Mouse (Mus musculus): ENCODE results near the gene Slamf6. TPM values are rescaled to one million over a fixed set of nuclear protein-coding genes. Genes with fewer than 3 reads are reported as not detected.
"Not testable (repeated sequence)": the region's sequence is repeated elsewhere in the genome, so short reads cannot be mapped to it uniquely, and the experiment has no call there.

The Slamf6 gene
- polyA plus RNA-seq (2016; fragmentation: Nextera tagmentation; extraction: Ambion mirVana), result not detected in 2 replicates

DNA sequence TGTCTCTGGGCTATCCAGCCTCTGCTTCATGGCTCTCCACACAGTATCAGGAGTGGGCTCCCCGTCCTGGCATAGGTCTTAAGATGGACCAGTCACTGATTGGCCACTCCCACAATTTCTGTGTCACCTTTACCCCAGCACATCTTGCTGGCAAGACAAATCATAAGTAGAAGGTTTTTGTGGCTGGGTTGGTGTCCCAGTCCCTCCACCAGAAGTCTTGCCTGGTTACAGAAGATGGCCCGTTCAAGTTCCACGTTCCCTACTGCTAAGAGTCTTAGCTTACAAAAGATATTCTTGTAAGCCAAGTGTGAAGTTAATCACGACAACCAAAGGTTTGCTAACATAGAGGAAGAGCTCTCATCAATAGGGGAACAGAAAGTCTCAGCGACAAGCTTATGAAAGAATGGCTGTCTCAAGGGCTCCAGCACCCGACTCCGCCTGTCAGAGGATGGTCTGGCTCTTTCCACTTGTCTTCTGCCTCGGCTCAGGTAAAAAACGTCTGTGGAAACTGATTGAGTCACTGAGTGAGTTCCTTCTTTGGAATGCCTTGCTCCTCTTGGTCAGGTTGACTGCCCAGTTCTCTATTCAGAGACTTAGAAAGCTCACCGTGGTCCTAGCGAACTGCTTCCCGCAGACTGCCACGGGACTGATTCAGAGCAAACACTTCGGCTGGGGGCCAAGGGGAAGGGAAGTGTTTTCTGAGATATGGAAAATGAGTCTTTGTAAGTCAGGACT lies at the start of gene Slamf6:
Gene Slamf6 (plus strand): TSS at position 211 of the 735 bp plus-strand sequence.
- no peaks in the 10 kb centered on the region for H3K4me1 ChIP-seq
- H3K4me3 ChIP-seq, result no peak within 1 kb of the TSS
- H3K27ac ChIP-seq, result no peak within 1 kb of the TSS
- no peaks in the 10 kb centered on the region for H3K36me3 ChIP-seq
- DNase-seq (ENCODE audit: low spot score), result no peak
- WGBS, result 86% methylated on average over 14 of the region's 14 CpGs
- no peaks in the 10 kb centered on the region for H3K9me3 ChIP-seq (replicated peaks)
- no peaks in the 10 kb centered on the region for H3K27me3 ChIP-seq (ENCODE audit: low read depth, poor library complexity, severe bottlenecking)

DNA sequence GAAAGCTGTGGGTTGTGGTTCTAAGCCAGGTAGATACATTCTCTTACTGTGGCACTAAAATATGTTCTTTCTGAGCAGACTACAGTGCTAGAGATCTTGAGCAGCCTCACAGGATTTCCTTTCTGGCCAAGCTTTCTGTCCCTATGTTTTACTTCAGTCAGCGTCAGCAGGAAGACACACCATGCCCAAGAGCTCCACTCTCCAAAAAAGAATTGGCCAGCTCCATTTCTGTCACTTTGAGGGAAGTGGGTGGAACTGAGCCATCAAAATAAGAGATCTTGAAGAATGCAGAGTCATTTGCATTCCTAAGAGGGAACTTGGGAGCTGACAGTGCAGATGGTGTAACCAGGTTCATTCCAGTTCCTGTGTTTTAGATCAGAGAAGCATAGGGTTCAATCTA lies 30.3 kb upstream of the Slamf6 start:
- WGBS, result 90% methylated on average over 1 of the region's 1 CpGs
- no peaks in the 10 kb centered on the region for H3K36me3 ChIP-seq
- no peaks in the 10 kb centered on the region for H3K27me3 ChIP-seq (ENCODE audit: low read depth, poor library complexity, severe bottlenecking)
- H3K27ac ChIP-seq, result no peak overlapping the region
- no peak for DNase-seq (ENCODE audit: low spot score)
- no peaks in the 10 kb centered on the region for H3K4me1 ChIP-seq
- no peak overlapping the region for H3K4me3 ChIP-seq
- no peaks in the 10 kb centered on the region for H3K9me3 ChIP-seq (replicated peaks)

- H3K36me3 ChIP-seq; H3K27ac ChIP-seq; DNase-seq (ENCODE audit: low spot score); H3K4me3 ChIP-seq; H3K4me1 ChIP-seq; H3K27me3 ChIP-seq (ENCODE audit: low read depth, poor library complexity, severe bottlenecking); H3K9me3 ChIP-seq (replicated peaks): not testable (repeated sequence)
- 90% methylated on average over 5 of the region's 5 CpGs for whole genome bisulfite sequencing
Observed at GRCm38 (mm10) chr1:171895364-171895763, 22.0 kb upstream of the Slamf6 start, which contains the start of gene Gm10521. Gm10521 (plus strand) TSS chr1:171895664.

- DNase-seq (ENCODE audit: low spot score), result no peak
- Histone ChIP-seq H3K27me3 (ENCODE audit: low read depth, poor library complexity, severe bottlenecking) (no peaks in the 10 kb centered on the region), H3K9me3 (replicated peaks) (no peaks in the 10 kb centered on the region), H3K4me1 (no peaks in the 10 kb centered on the region), H3K36me3 (no peaks in the 10 kb centered on the region), H3K27ac (no peak overlapping the region), H3K4me3 (no peak overlapping the region)
- 67% methylated on average over 1 of the region's 1 CpGs for WGBS
Observed at GRCm38 (mm10) chr1:171904011-171904410, 13.3 kb upstream of the Slamf6 start.

DNA sequence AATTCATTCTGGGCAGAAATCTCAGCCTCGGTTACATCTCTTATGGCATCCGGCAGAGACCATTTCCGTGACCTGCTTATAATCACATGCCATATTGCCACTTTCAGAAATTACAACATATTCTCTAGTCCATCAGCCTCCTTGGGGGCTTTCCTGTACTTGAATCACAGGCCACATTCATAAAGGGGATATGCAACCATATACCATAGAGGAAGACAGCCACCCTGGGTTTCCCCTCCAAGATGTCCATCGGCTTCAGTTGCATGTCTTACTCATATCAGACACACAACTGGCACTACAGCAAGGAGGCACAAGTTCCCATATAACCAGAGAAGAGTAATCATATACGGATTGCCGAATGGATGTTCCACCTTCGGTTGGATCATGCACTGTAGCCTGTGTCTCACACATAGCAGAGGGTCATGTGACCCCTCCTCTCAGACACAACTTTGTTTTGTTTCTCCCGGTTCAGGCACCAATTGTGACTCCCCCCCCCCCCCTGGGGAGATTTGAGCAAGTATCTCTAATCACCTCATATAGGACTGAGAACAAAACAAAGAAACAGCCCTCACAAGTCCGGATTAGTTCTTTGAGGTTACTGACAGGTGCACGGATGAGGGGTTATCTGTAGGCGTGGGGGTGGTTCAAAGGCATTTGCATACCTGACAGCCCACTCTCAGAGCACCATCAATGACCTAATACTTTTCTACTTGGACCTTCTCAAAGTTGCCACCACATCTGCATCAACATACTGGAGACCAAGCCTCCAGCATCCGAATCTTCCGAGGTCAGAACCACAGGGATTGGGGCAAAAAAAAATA lies 1.5 kb upstream of the Slamf6 start:
- H3K4me3 ChIP-seq, result no peak overlapping the region
- no peaks in the 10 kb centered on the region for H3K36me3 ChIP-seq
- H3K4me1 ChIP-seq, result no peaks in the 10 kb centered on the region
- 0 out of 2 replicates have a peak, but pooled peaks cover 2% of the 10 kb centered on the region for H3K9me3 ChIP-seq (replicated peaks)
- WGBS, result 87% methylated on average over 13 of the region's 13 CpGs
- H3K27ac ChIP-seq, result no peak overlapping the region
- no peaks in the 10 kb centered on the region for H3K27me3 ChIP-seq (ENCODE audit: low read depth, poor library complexity, severe bottlenecking)
- DNase-seq (ENCODE audit: low spot score), result no peak

GRCm38 (mm10) chr1:171918136-171918920 lies 1.0 kb downstream of the Slamf6 start:
- H3K27ac ChIP-seq, result no peak overlapping the region
- WGBS, result 90% methylated on average over 12 of the region's 12 CpGs

GRCm38 (mm10) chr1:171919193-171919592 lies 1.9 kb downstream of the Slamf6 start:
- Histone ChIP-seq H3K9me3 (replicated peaks) (no peaks in the 10 kb centered on the region), H3K4me3 (no peak overlapping the region), H3K4me1 (no peaks in the 10 kb centered on the region), H3K27me3 (ENCODE audit: low read depth, poor library complexity, severe bottlenecking) (no peaks in the 10 kb centered on the region), H3K36me3 (no peaks in the 10 kb centered on the region), H3K27ac (no peak overlapping the region)
- 92% methylated on average over 5 of the region's 5 CpGs for WGBS
- no peak for DNase-seq (ENCODE audit: low spot score)

More at GRCm38 (mm10) chr1:171918136-171918920, 1.0 kb downstream of the Slamf6 start:
- no peak for DNase-seq (ENCODE audit: low spot score)
- Histone ChIP-seq H3K4me3 (no peak overlapping the region), H3K36me3 (no peaks in the 10 kb centered on the region), H3K9me3 (replicated peaks) (no peaks in the 10 kb centered on the region), H3K27me3 (ENCODE audit: low read depth, poor library complexity, severe bottlenecking) (no peaks in the 10 kb centered on the region), H3K4me1 (no peaks in the 10 kb centered on the region)

DNA sequence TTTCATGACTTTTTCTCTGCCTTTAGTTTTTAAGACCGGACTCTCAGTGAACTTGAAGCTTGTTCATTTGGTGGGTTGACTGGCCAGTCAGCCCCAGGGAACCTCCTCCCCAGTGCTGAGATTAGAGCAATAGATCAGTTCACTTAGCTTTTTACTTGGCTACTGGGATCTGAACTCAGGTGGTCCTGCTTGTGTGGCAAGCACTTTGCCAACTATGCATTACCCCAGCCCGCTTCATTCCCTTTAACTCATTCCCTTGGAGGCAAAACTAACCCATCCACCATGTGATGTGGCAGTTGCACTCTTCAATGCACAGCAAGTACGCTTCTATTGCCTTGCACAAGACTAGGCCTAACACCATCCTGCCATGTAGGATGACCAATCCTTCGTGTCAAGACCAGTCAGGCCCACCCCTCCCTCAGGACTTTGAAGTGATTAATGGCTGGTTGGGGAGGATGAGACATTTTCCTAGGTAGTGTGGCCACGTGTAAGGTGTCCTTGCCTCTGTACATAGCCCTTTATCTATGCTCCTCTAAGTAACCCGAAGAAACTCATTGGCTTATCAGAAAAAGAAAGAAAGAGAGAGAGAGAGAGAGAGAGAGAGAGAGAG lies 2.7 kb downstream of the Slamf6 start:
- no peak overlapping the region for H3K27ac ChIP-seq
- no peak overlapping the region for H3K4me3 ChIP-seq
- 85% methylated on average over 6 of the region's 6 CpGs for WGBS
- H3K4me1 ChIP-seq, result no peaks in the 10 kb centered on the region
- no peak for DNase-seq (ENCODE audit: low spot score)
- H3K9me3 ChIP-seq (replicated peaks), result no peaks in the 10 kb centered on the region
- no peaks in the 10 kb centered on the region for H3K36me3 ChIP-seq
- no peaks in the 10 kb centered on the region for H3K27me3 ChIP-seq (ENCODE audit: low read depth, poor library complexity, severe bottlenecking)

DNA sequence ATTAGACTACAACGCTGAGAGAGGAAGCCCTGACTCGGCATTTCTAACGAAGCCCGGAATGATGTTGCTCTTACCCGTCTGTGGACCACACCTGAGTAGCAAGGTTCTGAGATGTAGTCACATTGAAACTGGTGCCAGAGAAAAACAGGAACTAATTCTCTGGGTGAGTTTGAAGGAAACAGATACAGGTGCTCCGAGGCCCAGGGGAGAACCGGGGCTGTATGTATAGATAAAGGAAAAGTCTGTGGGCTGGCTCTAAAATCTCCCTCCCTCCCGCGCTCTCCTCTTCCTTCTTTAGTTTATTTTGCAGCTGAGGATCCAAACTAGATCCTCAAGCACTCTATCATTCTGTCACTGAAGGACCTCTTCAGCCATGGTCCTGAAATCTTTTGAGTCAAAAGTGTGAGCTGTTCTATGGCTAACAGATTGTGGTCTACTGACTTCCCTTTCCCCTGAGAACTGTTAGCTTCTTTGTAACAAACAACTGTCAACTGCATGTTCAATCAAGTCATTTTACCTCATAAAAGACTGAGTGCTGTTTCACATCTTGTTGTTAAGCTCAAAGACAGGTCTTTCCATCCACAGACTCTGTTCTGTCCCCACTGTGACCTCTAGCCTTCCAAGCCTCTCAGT lies 3.8 kb downstream of the Slamf6 start:
- Histone ChIP-seq H3K4me3 (no peak overlapping the region), H3K27me3 (ENCODE audit: low read depth, poor library complexity, severe bottlenecking) (no peaks in the 10 kb centered on the region), H3K27ac (no peak overlapping the region), H3K4me1 (no peaks in the 10 kb centered on the region), H3K9me3 (replicated peaks) (no peaks in the 10 kb centered on the region), H3K36me3 (no peaks in the 10 kb centered on the region)
- 79% methylated on average over 9 of the region's 9 CpGs for WGBS
- DNase-seq (ENCODE audit: low spot score), result no peak

DNA sequence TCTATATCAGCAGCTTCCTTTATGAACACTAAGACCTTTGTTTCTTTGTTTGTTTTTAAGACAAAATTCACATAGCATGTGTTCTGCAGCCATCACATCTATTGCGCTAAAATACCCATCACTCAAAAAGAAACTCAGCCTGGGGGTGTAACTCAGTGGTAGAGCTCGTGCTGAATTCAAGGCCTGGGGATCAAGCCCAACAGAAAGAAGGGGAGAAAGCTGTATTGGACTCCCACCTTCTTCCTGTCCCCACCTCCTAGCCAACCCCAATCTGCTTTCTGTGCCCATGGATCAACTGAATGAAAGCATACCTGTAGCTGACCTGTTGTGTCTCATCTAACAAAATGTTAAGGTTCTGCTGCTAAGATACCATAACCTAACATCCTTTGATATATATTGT lies 4.3 kb downstream of the Slamf6 start:
- Histone ChIP-seq H3K27ac (no peak overlapping the region), H3K4me1 (no peaks in the 10 kb centered on the region), H3K9me3 (replicated peaks) (no peaks in the 10 kb centered on the region), H3K4me3 (no peak overlapping the region), H3K36me3 (no peaks in the 10 kb centered on the region), H3K27me3 (ENCODE audit: low read depth, poor library complexity, severe bottlenecking) (no peaks in the 10 kb centered on the region)
- WGBS, result 63% methylated on average over 2 of the region's 2 CpGs
- DNase-seq (ENCODE audit: low spot score), result no peak

- 94% methylated on average over 5 of the region's 5 CpGs for WGBS
Observed at GRCm38 (mm10) chr1:171922844-171923243, 5.5 kb downstream of the Slamf6 start.

GRCm38 (mm10) chr1:171924900-171925299 lies 7.6 kb downstream of the Slamf6 start:
- Histone ChIP-seq H3K4me1 (no peaks in the 10 kb centered on the region), H3K27me3 (ENCODE audit: low read depth, poor library complexity, severe bottlenecking) (no peaks in the 10 kb centered on the region), H3K4me3 (no peak overlapping the region), H3K36me3 (no peaks in the 10 kb centered on the region), H3K27ac (no peak overlapping the region), H3K9me3 (replicated peaks) (no peaks in the 10 kb centered on the region)
- 89% methylated on average over 3 of the region's 3 CpGs for whole genome bisulfite sequencing
- DNase-seq (ENCODE audit: low spot score), result no peak

More at GRCm38 (mm10) chr1:171922844-171923243, 5.5 kb downstream of the Slamf6 start:
- no peaks in the 10 kb centered on the region for H3K36me3 ChIP-seq
- H3K9me3 ChIP-seq (replicated peaks), result no peaks in the 10 kb centered on the region
- H3K27me3 ChIP-seq (ENCODE audit: low read depth, poor library complexity, severe bottlenecking), result no peaks in the 10 kb centered on the region
- no peak for DNase-seq (ENCODE audit: low spot score)
- no peak overlapping the region for H3K4me3 ChIP-seq
- H3K27ac ChIP-seq, result no peak overlapping the region
- H3K4me1 ChIP-seq, result no peaks in the 10 kb centered on the region

Measured in limb, embryonic 10.5 days (tissue).